Mouse (Mus musculus): ENCODE data around the gene Atf6.

GRCm38 (mm10) chr1:170717241-170717828, 150.2 kb downstream of the Atf6 start:
- TF ChIP-seq USF1 (IDR thresholded peaks at IDR 0.05; ENCODE audit: low read depth, low read length) = no peak
- no peak for TF ChIP-seq GATA1 (IDR thresholded peaks at IDR 0.05; ENCODE audit: low read depth, low read length)
- TF ChIP-seq CTCF (IDR thresholded peaks at IDR 0.05 in 2 of 3, conservative IDR thresholded peaks at IDR 0.05 in 1 of 3; ENCODE audit: control insufficient read depth in 1 of 3, insufficient read depth in 1 of 3, low read depth in 2 of 3, low read length in 3 of 3, poor library complexity in 1 of 3, severe bottlenecking in 1 of 3) = no peak
- TF ChIP-seq MYC (IDR thresholded peaks at IDR 0.05; ENCODE audit: low read depth, low read length) = no peak
- TF ChIP-seq EP300 (IDR thresholded peaks at IDR 0.05; ENCODE audit: low read depth in 1 of 2, low read length in 2 of 2) = no peak

Measured in MEL (cell line).